Mouse (Mus musculus): ENCODE measurements around the gene Hs6st1. TPM values are rescaled to one million over a fixed set of nuclear protein-coding genes. Genes with fewer than 3 reads are reported as not detected.

The Hs6st1 gene
- polyA plus RNA-seq, 1 experiment = 56.5 TPM

- peak; percentile 5; the same call in 1 of the 2 replicates for TF ChIP-seq CTCF (IDR thresholded peaks at IDR 0.05; ENCODE audit: extremely low read depth, insufficient read depth, insufficient read length, insufficient replicate concordance)
- TF ChIP-seq POLR2A (IDR thresholded peaks at IDR 0.05; ENCODE audit: low read depth, low read length) = no peak
- DNase-seq (ENCODE audit: low read depth in 1 of 2, low spot score in 2 of 2) = peak in 1 of 2 experiments; percentile 42
- 18% methylated on average over 1 of the region's 1 CpGs for WGBS
Observed at GRCm38 (mm10) chr1:36145050-36145449, 76.8 kb downstream of the Hs6st1 start.

DNA sequence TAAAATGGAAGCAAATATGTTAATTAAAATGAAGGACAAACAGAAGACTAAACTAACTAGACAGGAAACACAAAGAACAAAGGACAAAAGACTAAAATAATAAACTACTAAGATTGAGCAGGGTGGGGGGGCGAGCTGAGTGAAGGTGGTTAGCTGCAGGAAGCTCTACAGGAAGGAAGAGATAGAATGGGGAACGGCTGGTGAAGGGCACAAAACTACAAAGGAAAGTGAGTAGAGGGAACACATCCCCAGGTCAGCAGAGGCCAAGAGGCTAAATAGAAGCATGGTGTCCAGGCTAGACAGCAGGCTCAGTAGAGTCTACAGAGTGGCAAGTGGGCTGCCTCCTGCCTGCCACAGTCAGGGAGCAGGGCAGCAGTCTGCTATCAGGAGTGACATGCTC lies 80.6 kb downstream of the Hs6st1 start:
- peaks cover 38% of the 10 kb centered on the region for H3K36me3 ChIP-seq (ENCODE audit: control insufficient read depth, insufficient read depth, low read length)
- DNase-seq (ENCODE audit: low read depth in 1 of 2, low spot score in 2 of 2) = no peak
- H3K4me1 ChIP-seq (ENCODE audit: control insufficient read depth, insufficient read depth, insufficient read length) = no peaks in the 10 kb centered on the region
- 20% methylated on average over 2 of the region's 2 CpGs for WGBS
- no peaks in the 10 kb centered on the region for H3K27me3 ChIP-seq (ENCODE audit: control insufficient read depth, insufficient read depth, low read length)
- no peak overlapping the region for H3K4me3 ChIP-seq (ENCODE audit: extremely low read depth, insufficient read depth, insufficient read length)
- peak overlapping the region; percentile 21; the same call in 1 of the 2 replicates for H3K27ac ChIP-seq (ENCODE audit: insufficient read depth, low read length)
- TF ChIP-seq CTCF (IDR thresholded peaks at IDR 0.05; ENCODE audit: extremely low read depth, insufficient read depth, insufficient read length, insufficient replicate concordance) = no peak
- TF ChIP-seq POLR2A (IDR thresholded peaks at IDR 0.05; ENCODE audit: low read depth, low read length) = no peak

More at GRCm38 (mm10) chr1:36145050-36145449, 76.8 kb downstream of the Hs6st1 start:
- Histone ChIP-seq H3K4me3 (ENCODE audit: extremely low read depth, insufficient read depth, insufficient read length) (no peak overlapping the region), H3K4me1 (ENCODE audit: control insufficient read depth, insufficient read depth, insufficient read length) (no peaks in the 10 kb centered on the region), H3K36me3 (ENCODE audit: control insufficient read depth, insufficient read depth, low read length) (peaks cover 32% of the 10 kb centered on the region), H3K27me3 (ENCODE audit: control insufficient read depth, insufficient read depth, low read length) (no peaks in the 10 kb centered on the region), H3K27ac (ENCODE audit: insufficient read depth, low read length) (no peak overlapping the region)

GRCm38 (mm10) chr1:36149411-36149810 lies 81.2 kb downstream of the Hs6st1 start:
- TF ChIP-seq POLR2A (IDR thresholded peaks at IDR 0.05; ENCODE audit: low read depth, low read length) (no peak), CTCF (IDR thresholded peaks at IDR 0.05; ENCODE audit: extremely low read depth, insufficient read depth, insufficient read length, insufficient replicate concordance) (peak; percentile 47; the same call in 1 of the 2 replicates)
- Histone ChIP-seq H3K27ac (ENCODE audit: insufficient read depth, low read length) (no peak overlapping the region), H3K27me3 (ENCODE audit: control insufficient read depth, insufficient read depth, low read length) (no peaks in the 10 kb centered on the region), H3K36me3 (ENCODE audit: control insufficient read depth, insufficient read depth, low read length) (peaks cover 32% of the 10 kb centered on the region), H3K4me3 (ENCODE audit: extremely low read depth, insufficient read depth, insufficient read length) (no peak overlapping the region), H3K4me1 (ENCODE audit: control insufficient read depth, insufficient read depth, insufficient read length) (no peaks in the 10 kb centered on the region)
- WGBS = 41% methylated on average over 1 of the region's 1 CpGs
- peak; percentile 34 to 61 for DNase-seq (ENCODE audit: low read depth in 1 of 2, low spot score in 2 of 2)

Other genes starting within 250 kb of the Hs6st1 start
- gene Uggt1, start 176.3 kb downstream of the Hs6st1 start, polyA plus RNA-seq (2012; rRNA removed) = 13.5 and 15.9 TPM in 2 replicates
- 66.0 and 80.9 TPM in 2 replicates for gene Neurl3, start 206.3 kb downstream of the Hs6st1 start, polyA plus RNA-seq (2012; rRNA removed)
- gene Arid5a, start 239.3 kb downstream of the Hs6st1 start, polyA plus RNA-seq (2012; rRNA removed) = 29.6 and 39.6 TPM in 2 replicates

Data from spleen, adult 2 months (tissue).